Mouse (Mus musculus): ENCODE data around the gene Asf1a. TPM values are rescaled to one million over a fixed set of nuclear protein-coding genes. Genes with fewer than 3 reads are reported as not detected.
"Not testable (repeated sequence)": the region's sequence is repeated elsewhere in the genome, so short reads cannot be mapped to it uniquely, and the experiment has no call there.

Asf1a gene
- 10 to 100 TPM; 22.3 to 25.6 (median 23.3) TPM for total RNA-seq (2022)

DNA sequence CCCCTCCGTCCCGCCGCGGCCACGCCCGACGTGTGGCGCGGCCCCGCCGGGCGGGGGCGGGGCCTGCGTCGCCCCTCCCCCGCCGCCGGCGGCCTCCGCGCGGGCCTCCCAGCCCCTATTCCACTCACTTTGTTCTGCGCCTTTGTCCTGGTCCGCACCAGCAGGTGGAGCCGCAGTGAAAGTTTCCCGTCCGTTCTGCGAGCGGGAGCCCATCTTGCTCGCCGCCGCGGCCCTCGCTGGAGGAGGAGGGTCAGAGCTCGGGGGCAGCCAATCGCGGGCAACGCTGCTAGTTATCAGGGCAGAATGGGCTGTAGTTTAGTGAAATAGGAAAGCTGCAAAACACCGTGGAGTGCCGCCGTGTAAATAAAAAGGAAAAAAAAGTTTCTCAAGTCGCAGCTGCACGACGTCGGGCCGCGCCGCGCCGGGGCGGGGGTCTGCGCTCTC lies at the start of gene Asf1a:
Gene Asf1a, plus strand, starts transcription at position 81 of the 444 bp plus-strand sequence.
- peak; percentile 89 to 95 for DNase-seq (ENCODE audit: low spot score in 2 of 2)

GRCm38 (mm10) chr10:53562001-53562400 lies 34.6 kb upstream of the Asf1a start:
- DNase-seq (ENCODE audit: low spot score in 2 of 2): no peak

DNA sequence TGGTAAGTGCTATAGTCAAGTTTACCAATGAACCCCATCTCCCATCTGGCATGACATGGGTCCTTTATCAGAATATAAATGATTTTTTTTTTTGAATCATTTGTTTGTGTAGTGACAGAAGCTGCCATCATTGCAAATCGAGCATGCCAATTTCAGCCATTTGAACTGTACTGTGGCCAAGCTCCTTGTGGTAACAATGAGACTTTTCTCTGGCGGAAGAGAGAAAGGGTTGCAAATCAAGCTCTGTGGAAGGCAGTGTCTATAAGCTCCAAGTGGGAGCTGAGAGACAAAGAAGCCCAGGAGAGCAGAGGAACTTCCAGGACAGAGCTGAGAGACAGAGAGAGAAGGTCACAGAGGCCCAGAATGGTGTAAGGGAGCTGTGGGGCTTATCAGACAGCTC lies 31.0 kb upstream of the Asf1a start:
- no peak for DNase-seq (ENCODE audit: low spot score in 2 of 2)

DNA sequence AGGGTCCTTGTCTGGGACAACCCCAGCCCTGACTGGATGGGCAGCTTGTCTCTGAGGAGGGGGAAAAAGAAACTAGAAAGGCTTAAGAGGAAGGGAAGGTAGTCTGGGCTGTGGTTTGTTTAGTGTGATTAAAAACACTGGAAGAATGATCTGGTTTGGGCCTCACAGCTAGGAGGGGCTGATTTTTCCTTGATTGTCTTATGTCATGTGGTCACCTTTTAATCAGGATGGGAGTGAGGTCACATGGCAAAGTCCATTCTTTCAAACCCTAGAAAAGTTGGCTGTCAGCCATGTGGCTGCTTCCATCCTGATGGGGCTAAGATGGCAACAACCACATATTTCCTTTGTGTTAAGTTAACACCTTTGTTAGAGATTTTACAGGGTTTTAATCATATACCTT lies 28.0 kb upstream of the Asf1a start:
- no peak for DNase-seq (ENCODE audit: low spot score in 2 of 2)

DNA sequence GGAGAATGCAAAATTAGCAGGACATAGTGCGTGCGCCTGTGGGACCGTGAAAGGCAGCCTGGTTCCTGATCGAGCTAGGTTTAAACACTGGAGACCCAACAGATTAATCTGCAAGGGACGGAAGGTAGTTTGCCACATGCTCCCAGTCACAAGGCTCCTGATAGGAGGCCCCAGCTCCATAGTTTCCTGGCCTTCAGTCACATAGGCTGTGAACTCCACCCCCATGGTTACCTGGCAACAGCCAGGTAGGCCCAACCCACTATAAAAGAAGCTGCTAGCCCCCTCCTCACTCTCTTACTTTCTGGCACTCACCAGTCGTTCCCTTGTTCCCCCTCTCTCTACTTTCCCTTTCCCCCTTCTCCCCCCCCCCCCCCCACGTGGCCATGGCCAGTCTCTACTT lies 16.4 kb upstream of the Asf1a start:
- no peak for DNase-seq (ENCODE audit: low spot score in 2 of 2)

DNA sequence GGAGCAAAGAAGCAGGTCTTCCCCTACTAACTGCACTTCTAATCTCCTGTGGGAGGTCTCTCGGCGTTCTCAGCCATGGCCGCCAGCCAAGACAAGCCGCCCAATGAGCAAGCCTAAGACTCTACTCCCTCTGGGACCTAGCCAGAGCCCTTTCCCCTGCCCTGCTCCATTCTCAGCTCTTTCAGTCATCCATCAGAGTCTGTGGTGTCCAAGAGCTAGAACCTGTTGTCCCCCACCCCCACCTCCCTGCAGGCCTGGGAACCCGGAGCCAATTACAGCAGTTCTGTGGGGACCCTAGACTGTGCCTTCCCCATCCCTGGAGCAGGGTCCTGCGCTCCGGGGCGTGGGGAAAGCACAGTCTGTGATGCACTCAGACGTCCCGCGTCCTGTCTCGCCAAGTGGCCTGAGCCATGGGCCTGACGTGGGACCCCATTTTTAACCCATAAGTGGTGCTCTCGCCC lies 15.9 kb upstream of the Asf1a start:
- peak; percentile 23 to 27 for DNase-seq (ENCODE audit: low spot score in 2 of 2)

- no peak for DNase-seq (ENCODE audit: low spot score in 2 of 2)
These were observed 15.5 kb upstream of the Asf1a start for GRCm38 (mm10) chr10:53581087-53581486.

DNA sequence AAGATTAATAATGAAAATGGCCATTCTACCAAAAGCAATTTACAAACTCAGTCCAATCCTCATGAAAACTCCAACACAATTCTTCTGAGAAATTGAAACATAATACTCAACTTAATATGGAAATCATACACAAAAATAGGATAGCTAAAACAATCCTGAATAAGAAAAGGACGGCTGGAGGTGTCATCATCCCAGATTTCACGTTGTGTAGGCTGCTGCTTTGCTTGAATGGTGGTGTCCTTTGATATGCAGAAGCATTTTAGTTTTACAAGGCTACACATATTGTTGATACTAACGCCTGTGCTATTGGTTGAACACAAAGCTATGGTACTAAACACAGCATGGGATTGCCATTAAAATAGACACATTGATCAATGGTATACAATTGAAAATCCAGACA lies 10.8 kb upstream of the Asf1a start:
- no peak for DNase-seq (ENCODE audit: low spot score in 2 of 2)

- DNase-seq (ENCODE audit: low spot score in 2 of 2): peak; percentile 70 to 80
These were observed 547 bp upstream of the Asf1a start for GRCm38 (mm10) chr10:53595744-53596676.

DNA sequence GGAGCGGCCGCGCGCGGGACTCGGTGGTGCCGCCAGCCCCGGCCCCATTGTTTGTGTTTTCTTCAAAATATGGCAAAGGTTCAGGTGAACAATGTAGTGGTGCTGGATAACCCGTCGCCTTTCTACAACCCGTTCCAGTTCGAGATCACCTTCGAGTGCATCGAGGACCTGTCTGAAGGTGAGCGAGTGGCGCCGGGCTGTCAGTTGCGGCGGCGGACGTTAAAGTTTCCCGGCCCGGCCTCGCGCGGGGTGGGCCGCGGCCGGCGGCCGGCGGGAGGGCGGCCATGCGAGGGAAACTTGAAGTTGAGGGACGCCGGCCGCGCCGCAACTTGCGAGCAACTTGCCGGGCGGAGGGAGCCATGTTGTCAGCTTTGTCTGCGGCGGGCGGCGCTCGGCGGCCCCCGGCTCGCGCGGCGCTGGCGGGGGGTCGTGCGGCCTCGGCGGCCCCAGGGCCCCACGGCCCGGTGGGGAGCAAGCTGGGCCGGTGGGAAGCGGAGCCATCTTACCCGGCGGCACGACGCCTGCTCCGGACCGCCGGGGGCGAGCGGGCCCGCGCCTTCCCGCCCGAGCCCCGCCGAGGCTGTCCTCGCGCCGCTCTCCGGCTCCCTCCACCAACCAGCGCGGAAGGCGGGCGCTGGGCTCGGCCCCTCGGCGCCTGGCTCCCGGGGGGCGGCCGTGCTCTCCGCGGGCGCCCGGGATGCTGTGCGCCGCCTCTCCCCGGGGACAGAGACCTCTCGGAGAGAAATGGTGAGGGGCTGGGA lies 744 bp downstream of the Asf1a start:
- no peak for DNase-seq (ENCODE audit: low spot score in 2 of 2)

DNA sequence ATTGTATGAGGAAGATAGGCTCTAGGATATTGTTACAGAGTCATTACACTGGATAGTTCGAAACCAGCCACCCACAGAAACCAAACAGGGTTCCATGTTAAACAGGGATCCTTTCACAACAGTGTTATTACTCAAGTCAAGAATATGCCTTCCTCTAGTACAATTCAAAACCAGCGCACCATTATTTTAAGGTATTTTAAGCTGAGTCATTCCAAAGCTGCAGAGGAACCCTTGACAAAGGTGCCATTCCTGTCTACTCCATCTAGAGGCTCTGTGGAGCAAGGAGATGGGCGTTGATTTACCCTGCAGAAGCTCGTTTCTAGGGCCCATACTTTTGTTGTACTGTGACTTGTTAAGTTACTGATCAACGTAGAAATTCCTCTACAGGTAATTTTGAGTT lies 2.3 kb downstream of the Asf1a start:
- no peak for DNase-seq (ENCODE audit: low spot score in 2 of 2)

- DNase-seq (ENCODE audit: low spot score in 2 of 2): no peak
These were observed 8.8 kb downstream of the Asf1a start for GRCm38 (mm10) chr10:53605328-53605727.

DNA sequence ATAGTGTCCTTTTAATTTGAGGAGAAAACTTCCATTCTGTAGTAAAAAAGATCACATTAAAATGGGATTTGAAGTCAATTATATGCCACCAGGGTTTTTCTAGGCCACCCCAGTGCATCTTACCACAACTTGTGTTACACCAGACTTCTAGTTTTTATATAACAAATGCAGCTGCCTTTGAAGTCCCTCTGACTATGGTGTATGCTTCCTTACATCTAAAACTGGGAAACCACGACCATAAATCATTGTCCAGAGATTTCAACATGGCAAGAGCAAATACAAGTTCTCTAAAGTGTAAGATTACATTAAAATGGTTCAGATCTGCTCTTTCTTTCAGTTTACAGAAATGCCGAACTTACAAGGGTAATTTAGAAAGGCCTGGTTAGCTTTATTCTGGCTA lies 11.7 kb downstream of the Asf1a start:
- DNase-seq (ENCODE audit: low spot score in 2 of 2): no peak

GRCm38 (mm10) chr10:53612172-53612571 lies 15.6 kb downstream of the Asf1a start:
- DNase-seq (ENCODE audit: low spot score in 2 of 2): peak in 1 of 2 experiments; percentile 35

- no peak for DNase-seq (ENCODE audit: low spot score in 2 of 2)
These were observed 17.4 kb downstream of the Asf1a start for GRCm38 (mm10) chr10:53613955-53614354.

- no peak for DNase-seq (ENCODE audit: low spot score in 2 of 2)
These were observed 19.5 kb downstream of the Asf1a start for GRCm38 (mm10) chr10:53615850-53616616.

DNA sequence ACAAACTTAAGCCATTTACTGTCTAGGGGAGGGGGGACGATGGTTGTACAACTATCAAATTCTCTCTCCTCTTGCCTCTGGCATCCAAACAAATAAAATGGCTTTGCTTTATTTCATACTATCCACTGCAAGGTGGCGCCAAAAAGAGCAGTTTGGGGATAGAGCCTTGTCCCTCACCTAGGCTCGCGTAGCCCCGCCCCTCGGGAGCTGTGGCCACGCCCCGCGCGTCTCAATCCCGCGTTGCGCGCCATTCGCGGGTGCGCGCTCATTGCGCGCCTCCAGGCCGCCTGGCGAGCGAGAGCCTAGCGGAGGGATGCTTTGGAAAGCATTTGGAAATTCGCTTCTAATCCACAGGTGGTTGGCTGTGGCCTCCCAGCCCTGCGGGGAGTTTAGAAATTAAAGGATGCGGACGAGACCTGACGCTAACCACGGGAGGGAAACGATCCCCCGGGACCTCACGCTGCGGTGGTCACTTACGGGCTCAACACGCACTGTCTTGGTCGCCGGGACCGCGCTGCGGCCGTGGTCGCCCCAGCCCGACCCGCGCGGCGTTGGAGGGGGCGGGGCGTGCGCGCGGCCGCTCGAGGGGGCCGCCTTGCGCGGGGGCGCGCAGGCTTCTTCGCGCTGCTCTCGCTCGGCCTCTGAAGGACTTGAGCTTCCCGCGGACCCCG lies 32.8 kb downstream of the Asf1a start:
- DNase-seq (ENCODE audit: low spot score in 2 of 2): peak; percentile 81 to 85

- peak; percentile 77 to 95 for DNase-seq (ENCODE audit: low spot score in 2 of 2)
These were observed 33.3 kb downstream of the Asf1a start for GRCm38 (mm10) chr10:53629918-53630250.

- not testable (repeated sequence) for DNase-seq (ENCODE audit: low spot score in 2 of 2)
These were observed 33.8 kb downstream of the Asf1a start, which contains the start of gene Mcm9 for GRCm38 (mm10) chr10:53630339-53630738. Gene Mcm9, minus strand, starts transcription at chr10:53630439.

- no peak for DNase-seq (ENCODE audit: low spot score in 2 of 2)
These were observed 37.6 kb downstream of the Asf1a start for GRCm38 (mm10) chr10:53634160-53634559.

Measured in left cerebral cortex, adult 8-10 months (tissue).